Mouse (Mus musculus): ENCODE measurements around the gene Tceal7. TPM values are rescaled to one million over a fixed set of nuclear protein-coding genes. Genes with fewer than 3 reads are reported as not detected.
"Not testable (repeated sequence)": the region's sequence is repeated elsewhere in the genome, so short reads cannot be mapped to it uniquely, and the experiment has no call there.

Gene Tceal7
- 0.82 and 1.3 TPM in 2 replicates for polyA plus RNA-seq (2014; fragmentation: Nextera tagmentation; extraction: Ambion mirVana)

- H3K9ac ChIP-seq (ENCODE audit: low read depth, low read length); H3K9me3 ChIP-seq (ENCODE audit: control insufficient read depth, low read length); H3K36me3 ChIP-seq (ENCODE audit: control insufficient read depth, insufficient read depth, low read length); H3K27me3 ChIP-seq (ENCODE audit: control insufficient read depth, insufficient read depth, low read length); H3K27ac ChIP-seq (ENCODE audit: low read depth, low read length); H3K4me1 ChIP-seq (replicated peaks; ENCODE audit: control insufficient read depth, insufficient read depth, low read length): not testable (repeated sequence)
- WGBS: 30% methylated on average over 12 of the region's 67 CpGs
- ATAC-seq (ENCODE audit: low FRiP score) (peak; percentile 94), DNase-seq (ENCODE audit: low spot score) (peak; percentile 5)
- Histone ChIP-seq H3K4me2 (replicated peaks; ENCODE audit: low read depth, low read length) (peak within 1 kb of the TSS; percentile 33), H3K4me3 (ENCODE audit: low read depth, low read length) (peak within 1 kb of the TSS; percentile 38)
These were observed at the start of gene Tceal7, which contains the start of gene Bex1 for GRCm38 (mm10) chrX:136214729-136215677. Gene Tceal7, plus strand, starts transcription at chrX:136214779. Gene Bex1, minus strand, starts transcription at chrX:136215513.

- no peak for ATAC-seq (ENCODE audit: low FRiP score)
- 66% methylated on average over 10 of the region's 10 CpGs for WGBS
- H3K9ac ChIP-seq (ENCODE audit: low read depth, low read length): no peak overlapping the region
- no peaks in the 10 kb centered on the region for H3K9me3 ChIP-seq (ENCODE audit: control insufficient read depth, low read length)
- peak overlapping the region; percentile 48 for H3K4me2 ChIP-seq (replicated peaks; ENCODE audit: low read depth, low read length)
- H3K4me3 ChIP-seq (ENCODE audit: low read depth, low read length): peak overlapping the region; percentile 53
- H3K27me3 ChIP-seq (ENCODE audit: control insufficient read depth, insufficient read depth, low read length): no peaks in the 10 kb centered on the region
- no peak for DNase-seq (ENCODE audit: low spot score)
- no peaks in the 10 kb centered on the region for H3K4me1 ChIP-seq (replicated peaks; ENCODE audit: control insufficient read depth, insufficient read depth, low read length)
- H3K27ac ChIP-seq (ENCODE audit: low read depth, low read length): no peak overlapping the region
- H3K36me3 ChIP-seq (ENCODE audit: control insufficient read depth, insufficient read depth, low read length): no peaks in the 10 kb centered on the region
These were observed 44.0 kb upstream of the Tceal7 start for GRCm38 (mm10) chrX:136170625-136171024.

GRCm38 (mm10) chrX:136171189-136172117 lies 43.1 kb upstream of the Tceal7 start:
- H3K4me1 ChIP-seq (replicated peaks; ENCODE audit: control insufficient read depth, insufficient read depth, low read length): no peaks in the 10 kb centered on the region
- no peaks in the 10 kb centered on the region for H3K36me3 ChIP-seq (ENCODE audit: control insufficient read depth, insufficient read depth, low read length)
- WGBS: 20% methylated on average over 24 of the region's 24 CpGs
- H3K27me3 ChIP-seq (ENCODE audit: control insufficient read depth, insufficient read depth, low read length): no peaks in the 10 kb centered on the region
- ATAC-seq (ENCODE audit: low FRiP score) (peak; percentile 65), DNase-seq (ENCODE audit: low spot score) (peak; percentile 66)
- H3K27ac ChIP-seq (ENCODE audit: low read depth, low read length): peak overlapping the region; percentile 58
- H3K9ac ChIP-seq (ENCODE audit: low read depth, low read length): peak overlapping the region; percentile 64
- H3K4me3 ChIP-seq (ENCODE audit: low read depth, low read length): peak overlapping the region; percentile 53
- H3K9me3 ChIP-seq (ENCODE audit: control insufficient read depth, low read length): no peaks in the 10 kb centered on the region
- H3K4me2 ChIP-seq (replicated peaks; ENCODE audit: low read depth, low read length): peak overlapping the region; percentile 48

- Histone ChIP-seq H3K4me2 (replicated peaks; ENCODE audit: low read depth, low read length) (peak within 1 kb of the TSS; percentile 48), H3K36me3 (ENCODE audit: control insufficient read depth, insufficient read depth, low read length) (no peaks in the 10 kb centered on the region), H3K9me3 (ENCODE audit: control insufficient read depth, low read length) (no peaks in the 10 kb centered on the region), H3K4me3 (ENCODE audit: low read depth, low read length) (peak within 1 kb of the TSS; percentile 53), H3K9ac (ENCODE audit: low read depth, low read length) (peak within 1 kb of the TSS; percentile 64), H3K4me1 (replicated peaks; ENCODE audit: control insufficient read depth, insufficient read depth, low read length) (no peaks in the 10 kb centered on the region), H3K27me3 (ENCODE audit: control insufficient read depth, insufficient read depth, low read length) (no peaks in the 10 kb centered on the region), H3K27ac (ENCODE audit: low read depth, low read length) (peak within 1 kb of the TSS; percentile 80)
- DNase-seq (ENCODE audit: low spot score) (peak; percentile 86), ATAC-seq (ENCODE audit: low FRiP score) (peak; percentile 95)
- WGBS: 27% methylated on average over 10 of the region's 10 CpGs
These were observed 42.4 kb upstream of the Tceal7 start, which contains the start of gene Tceal8 for GRCm38 (mm10) chrX:136172118-136172551. Gene Tceal8, minus strand, starts transcription at chrX:136172342.

- Histone ChIP-seq H3K36me3 (ENCODE audit: control insufficient read depth, insufficient read depth, low read length) (no peaks in the 10 kb centered on the region), H3K27ac (ENCODE audit: low read depth, low read length) (no peak overlapping the region; the same call in 1 of the 2 replicates), H3K9ac (ENCODE audit: low read depth, low read length) (no peak overlapping the region), H3K27me3 (ENCODE audit: control insufficient read depth, insufficient read depth, low read length) (no peaks in the 10 kb centered on the region), H3K4me3 (ENCODE audit: low read depth, low read length) (peak overlapping the region; percentile 53), H3K4me2 (replicated peaks; ENCODE audit: low read depth, low read length) (no peak overlapping the region), H3K9me3 (ENCODE audit: control insufficient read depth, low read length) (no peaks in the 10 kb centered on the region), H3K4me1 (replicated peaks; ENCODE audit: control insufficient read depth, insufficient read depth, low read length) (no peaks in the 10 kb centered on the region)
- ATAC-seq (ENCODE audit: low FRiP score) (no peak), DNase-seq (ENCODE audit: low spot score) (peak; percentile 40)
- 22% methylated on average over 10 of the region's 10 CpGs for WGBS
These were observed 41.8 kb upstream of the Tceal7 start for GRCm38 (mm10) chrX:136172786-136173185.

GRCm38 (mm10) chrX:136180897-136181553 lies 33.6 kb upstream of the Tceal7 start:
- Histone ChIP-seq H3K36me3 (ENCODE audit: control insufficient read depth, insufficient read depth, low read length) (no peaks in the 10 kb centered on the region), H3K9ac (ENCODE audit: low read depth, low read length) (no peak overlapping the region), H3K4me3 (ENCODE audit: low read depth, low read length) (no peak overlapping the region), H3K4me1 (replicated peaks; ENCODE audit: control insufficient read depth, insufficient read depth, low read length) (no peaks in the 10 kb centered on the region), H3K4me2 (replicated peaks; ENCODE audit: low read depth, low read length) (no peak overlapping the region), H3K9me3 (ENCODE audit: control insufficient read depth, low read length) (no peaks in the 10 kb centered on the region), H3K27me3 (ENCODE audit: control insufficient read depth, insufficient read depth, low read length) (no peaks in the 10 kb centered on the region), H3K27ac (ENCODE audit: low read depth, low read length) (no peak overlapping the region)
- peak; percentile 18 for DNase-seq (ENCODE audit: low spot score)
- WGBS: 16% methylated on average over 11 of the region's 11 CpGs
- peak; percentile 69 for ATAC-seq (ENCODE audit: low FRiP score)

- no peak overlapping the region for H3K9ac ChIP-seq (ENCODE audit: low read depth, low read length)
- WGBS: 76% methylated on average over 1 of the region's 1 CpGs
These were observed 31.5 kb upstream of the Tceal7 start for GRCm38 (mm10) chrX:136183107-136183506.

More at GRCm38 (mm10) chrX:136183107-136183506, 31.5 kb upstream of the Tceal7 start:
- ATAC-seq (ENCODE audit: low FRiP score) (no peak), DNase-seq (ENCODE audit: low spot score) (no peak)
- Histone ChIP-seq H3K27ac (ENCODE audit: low read depth, low read length) (no peak overlapping the region), H3K27me3 (ENCODE audit: control insufficient read depth, insufficient read depth, low read length) (no peaks in the 10 kb centered on the region), H3K36me3 (ENCODE audit: control insufficient read depth, insufficient read depth, low read length) (no peaks in the 10 kb centered on the region), H3K4me3 (ENCODE audit: low read depth, low read length) (no peak overlapping the region), H3K4me2 (replicated peaks; ENCODE audit: low read depth, low read length) (no peak overlapping the region), H3K4me1 (replicated peaks; ENCODE audit: control insufficient read depth, insufficient read depth, low read length) (no peaks in the 10 kb centered on the region), H3K9me3 (ENCODE audit: control insufficient read depth, low read length) (no peaks in the 10 kb centered on the region)

All from hindbrain, embryonic 11.5 days (tissue).